Mouse (Mus musculus) gastrocnemius, adult 18-20 months (tissue): ENCODE data around the gene Anks3. TPM values are rescaled to one million over a fixed set of nuclear protein-coding genes. Genes with fewer than 3 reads are reported as not detected.

ENCODE experiments used
- DNase-seq: peaks from one replicate; pipeline ENCODE4 v3.0.0; 2021; ENCODE audit warnings: low spot score
- total RNA-seq, 2 experiments: library from RNA; stranded (reverse); gene quantifications; 2 replicates each; pipeline ENCODE4 v1.2.3; 2021

Anks3 gene
- total RNA-seq, 2 experiments from 2014 or later: 9.2 to 10.7 TPM

GRCm38 (mm10) chr16:4969055-4969843 lies 5.2 kb upstream of the Anks3 start:
- no peak for DNase-seq

GRCm38 (mm10) chr16:4968426-4968825 lies 4.4 kb upstream of the Anks3 start:
- no peak for DNase-seq

- no peak for DNase-seq
These were observed 1.6 kb upstream of the Anks3 start for GRCm38 (mm10) chr16:4965392-4966129.

GRCm38 (mm10) chr16:4964731-4965391 lies 856 bp upstream of the Anks3 start:
- DNase-seq: no peak

- no peak for DNase-seq
These were observed 659 bp downstream of the Anks3 start for GRCm38 (mm10) chr16:4963346-4963745.

DNA sequence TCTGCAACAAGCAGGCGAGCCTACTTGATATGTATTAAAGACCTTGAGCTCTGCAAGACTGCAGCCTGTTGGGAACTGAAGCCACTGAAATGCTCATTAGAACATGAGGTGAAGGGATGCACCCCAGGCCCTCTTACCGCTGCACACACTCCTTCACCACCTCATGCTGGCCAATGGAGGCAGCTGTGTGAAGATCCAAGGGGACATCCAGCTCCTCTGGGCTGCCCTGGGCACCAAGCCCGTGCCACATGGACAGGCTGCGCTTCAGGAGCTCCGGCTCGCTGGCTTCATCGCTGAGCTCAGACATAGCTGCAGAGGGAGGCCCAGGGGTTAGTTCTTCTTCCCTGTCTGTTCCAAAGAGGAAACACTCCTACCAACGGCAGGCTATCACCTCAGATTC lies 3.7 kb downstream of the Anks3 start:
- DNase-seq: no peak

DNA sequence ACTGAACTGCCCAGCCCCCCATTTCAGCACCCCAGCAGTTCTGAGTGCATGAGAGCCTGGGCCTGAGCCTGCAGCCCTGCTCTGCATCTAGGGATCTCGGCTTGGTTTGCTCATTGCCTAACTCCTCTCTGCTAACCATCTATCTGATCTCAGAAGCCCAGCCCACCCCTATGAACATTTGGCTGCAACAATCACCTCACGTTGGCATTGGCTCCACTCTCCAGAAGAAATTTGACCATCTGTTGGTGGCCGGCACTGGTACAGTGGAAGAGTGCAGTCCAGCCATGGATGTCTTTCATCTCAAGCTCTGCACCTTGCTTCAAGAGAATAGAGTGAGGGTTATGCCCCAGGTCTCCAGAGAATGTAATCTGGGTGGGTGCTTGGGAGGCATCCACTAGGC lies 6.6 kb downstream of the Anks3 start:
- no peak for DNase-seq

GRCm38 (mm10) chr16:4956609-4957008 lies 7.4 kb downstream of the Anks3 start:
- no peak for DNase-seq

GRCm38 (mm10) chr16:4947378-4947777 lies 16.6 kb downstream of the Anks3 start:
- no peak for DNase-seq

DNA sequence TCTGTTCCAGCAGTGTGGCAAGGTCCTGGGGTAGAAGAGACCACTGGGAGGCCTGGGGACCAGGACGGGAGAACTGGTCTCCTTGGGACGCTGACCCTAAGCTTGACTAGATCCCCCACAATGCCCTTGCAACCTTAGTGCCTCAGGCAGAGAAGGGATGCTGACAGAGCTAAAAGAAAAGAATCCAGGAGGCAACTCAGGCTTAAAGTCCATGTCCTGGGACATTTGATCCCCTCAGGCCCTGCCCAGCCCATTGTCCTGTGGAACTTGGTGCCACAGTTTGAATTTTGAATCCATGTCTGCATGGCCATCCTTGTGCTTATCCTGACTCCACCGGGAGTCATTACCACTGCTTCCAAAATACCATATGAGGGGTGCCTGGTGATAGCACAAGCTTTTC lies 17.9 kb downstream of the Anks3 start:
- DNase-seq: no peak

DNA sequence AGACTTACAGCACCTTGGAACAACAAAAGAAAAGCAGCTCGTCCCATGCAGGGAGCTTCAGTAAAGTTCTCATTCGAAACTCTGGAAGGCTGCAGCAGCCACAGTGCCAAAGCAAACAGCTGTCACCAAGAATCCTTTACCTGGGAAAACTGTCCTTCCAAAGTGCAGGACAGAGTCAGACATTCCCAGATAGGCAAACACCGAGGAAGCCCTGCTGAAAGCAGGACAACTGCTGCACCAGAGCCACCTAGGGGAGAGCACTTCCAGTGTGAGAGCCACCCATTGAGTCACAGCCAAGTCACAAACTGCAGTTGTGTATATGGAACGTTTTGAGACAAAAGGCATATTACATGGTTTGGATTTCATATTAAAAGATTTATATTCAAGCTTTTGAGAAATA lies 18.6 kb downstream of the Anks3 start:
- no peak for DNase-seq

GRCm38 (mm10) chr16:4943431-4943830 lies 20.6 kb downstream of the Anks3 start:
- no peak for DNase-seq

DNA sequence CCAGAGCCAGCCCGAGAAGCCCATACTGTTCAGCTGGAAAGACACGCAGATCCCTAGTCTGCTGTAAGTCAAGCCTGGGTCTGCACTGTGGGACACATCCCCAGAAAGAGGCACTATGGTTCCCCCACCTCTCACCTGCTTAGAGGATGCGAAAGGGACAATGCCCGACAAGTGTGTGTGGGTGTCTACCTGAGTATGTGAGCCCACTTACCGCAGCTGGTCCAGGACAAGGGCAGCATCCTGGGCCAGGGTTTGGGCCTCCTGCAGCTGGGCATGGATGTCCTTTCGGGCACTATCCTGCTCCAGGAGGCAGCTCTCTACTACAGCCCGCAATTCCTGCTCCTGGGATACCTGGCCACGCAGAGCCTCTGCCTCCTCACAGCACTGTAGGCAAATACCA lies 21.1 kb downstream of the Anks3 start:
- DNase-seq: no peak

GRCm38 (mm10) chr16:4941016-4941415 lies 23.0 kb downstream of the Anks3 start:
- no peak for DNase-seq

GRCm38 (mm10) chr16:4940311-4940850 lies 23.6 kb downstream of the Anks3 start:
- DNase-seq: no peak

GRCm38 (mm10) chr16:4939412-4939811 lies 24.6 kb downstream of the Anks3 start:
- DNase-seq: peak; percentile 24

GRCm38 (mm10) chr16:4938989-4939388 lies 25.0 kb downstream of the Anks3 start:
- DNase-seq: peak; percentile 95

DNA sequence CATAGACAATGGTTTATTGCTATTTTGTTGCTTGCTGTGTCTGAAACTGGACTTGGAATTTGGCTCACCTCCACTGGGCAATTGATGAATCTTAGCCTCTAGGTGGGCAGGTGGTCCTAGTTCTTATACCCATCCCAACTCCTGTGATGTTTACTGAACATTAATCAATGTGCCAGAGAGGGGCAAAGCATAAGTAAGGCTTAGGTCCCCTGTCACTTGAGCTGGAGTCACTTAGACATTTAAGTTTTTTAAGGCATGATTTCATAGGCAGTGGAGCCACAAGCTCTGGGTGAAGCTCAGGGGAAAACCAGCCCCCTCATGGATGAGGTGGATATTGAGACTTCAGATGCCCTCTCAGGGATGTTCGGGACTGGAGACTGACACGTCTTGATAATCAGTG lies 25.5 kb downstream of the Anks3 start, which contains the start of gene Nudt16l1:
TSS of gene Nudt16l1 (plus strand) at position 301 of the 400 bp plus-strand sequence.
- DNase-seq: no peak

GRCm38 (mm10) chr16:4937351-4938190 lies 26.4 kb downstream of the Anks3 start:
- no peak for DNase-seq

- no peak for DNase-seq
These were observed 27.9 kb downstream of the Anks3 start for GRCm38 (mm10) chr16:4935931-4936703.
